Mouse (Mus musculus) embryonic facial prominence, embryonic 11.5 days (tissue): ENCODE results near the gene Bcr. TPM values are rescaled to one million over a fixed set of nuclear protein-coding genes. Genes with fewer than 3 reads are reported as not detected.

ENCODE experiments used
- ATAC-seq: fragments of 200-750 bp; cut with Nextera tagmentation; replicated peaks from 2 replicates; pipeline ENCODE4 v1.8.0; 2017; ENCODE audit warnings: low read depth; ENCODE audit not compliant: insufficient number of reproducible peaks, low FRiP score, low TSS enrichment
- DNase-seq: peaks from one replicate; pipeline ENCODE4 v3.0.0-alpha.2; 2015; ENCODE audit warnings: low spot score
- H3K27ac ChIP-seq: fragments of 300-500 bp; sonication (generic); replicated peaks from 2 replicates; pipeline ENCODE4 v1.5.1; 2014; ENCODE audit warnings: mild to moderate bottlenecking, low read depth, low read length, control low read depth
- H3K27me3 ChIP-seq: fragments of 300-500 bp; sonication (generic); 2 replicates; pipeline ENCODE4 v1.6.1; 2014; ENCODE audit warnings: mild to moderate bottlenecking, low read length, moderate library complexity, mixed read lengths; ENCODE audit not compliant: control insufficient read depth, insufficient read depth
- H3K36me3 ChIP-seq: fragments of 300-500 bp; sonication (generic); replicated peaks from 2 replicates; pipeline ENCODE4 v1.6.1; 2014; ENCODE audit warnings: low read depth, mild to moderate bottlenecking, low read length, moderate library complexity, mixed read lengths; ENCODE audit not compliant: control insufficient read depth, insufficient read depth
- H3K4me1 ChIP-seq: fragments of 300-500 bp; sonication (generic); 2 replicates; pipeline ENCODE4 v1.6.1; 2014; ENCODE audit warnings: low read length, mixed read lengths; ENCODE audit not compliant: control insufficient read depth, insufficient read depth
- H3K4me2 ChIP-seq: fragments of 300-500 bp; sonication (generic); 2 replicates; pipeline ENCODE4 v1.6.1; 2014; ENCODE audit warnings: low read depth, mild to moderate bottlenecking, control low read depth, low read length, moderate library complexity
- H3K4me3 ChIP-seq: fragments of 300-500 bp; sonication (generic); 2 replicates; pipeline ENCODE4 v1.5.1; 2014; ENCODE audit warnings: low read depth, low read length, control low read depth
- H3K9ac ChIP-seq: fragments of 300-500 bp; sonication (generic); replicated peaks from 2 replicates; pipeline ENCODE4 v1.6.1; 2014; ENCODE audit warnings: mild to moderate bottlenecking, control low read depth, low read length
- H3K9me3 ChIP-seq: fragments of 300-500 bp; sonication (generic); replicated peaks from 2 replicates; pipeline ENCODE4 v1.6.1; 2016; ENCODE audit warnings: mild to moderate bottlenecking, low read length, inconsistent platforms, mixed read lengths; ENCODE audit not compliant: control insufficient read depth
- WGBS: fragments of 180-500 bp; shearing (Covaris S2); extraction: QIAGEN DNeasy Blood & Tissue Kit; methylation state at CpG from one replicate; pipeline ENCODE4 v1.1.7; 2014; 5-methylcytosine and 5-hydroxymethylcytosine counted together
- polyA plus RNA-seq: library from polyadenylated mRNA; unstranded; fragments of >200 nt; fragmentation: Nextera tagmentation; extraction: Ambion mirVana; gene quantifications from 2 replicates; pipeline ENCODE4 v1.2.1, GENCODE M21; 2014

Gene Bcr
- polyA plus RNA-seq, 1 experiment from 2014 or later = 10.3 TPM

DNA sequence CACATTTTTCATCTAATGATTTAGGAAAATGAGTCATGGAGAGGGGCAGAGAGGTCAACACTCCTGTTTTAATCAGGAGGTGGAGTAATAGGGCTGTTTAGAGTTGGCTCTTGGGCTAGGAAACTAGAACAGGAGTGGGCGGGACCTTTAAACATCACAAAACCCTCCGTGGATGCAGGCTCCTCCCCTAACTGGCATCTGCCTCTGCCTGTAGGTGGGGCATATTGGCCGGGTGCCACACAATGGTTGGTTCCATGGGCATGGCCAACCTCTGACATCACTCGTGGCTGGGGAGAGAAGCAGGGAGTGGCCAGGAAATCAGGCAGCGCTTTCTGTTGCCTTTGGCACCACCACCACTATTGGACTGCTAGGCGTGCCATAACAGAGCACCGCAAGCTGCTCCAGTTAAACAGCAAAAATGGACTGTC, 68.9 kb downstream of the Bcr start:
- H3K9me3 ChIP-seq = no peaks in the 10 kb centered on the region
- no peak overlapping the region for H3K4me3 ChIP-seq
- ATAC-seq (no peak), DNase-seq (no peak)
- H3K9ac ChIP-seq = no peak overlapping the region
- no peaks in the 10 kb centered on the region for H3K4me1 ChIP-seq
- H3K4me2 ChIP-seq = no peak overlapping the region
- no peaks in the 10 kb centered on the region; the same call in 1 of the 2 replicates for H3K36me3 ChIP-seq
- H3K27me3 ChIP-seq = no peaks in the 10 kb centered on the region
- H3K27ac ChIP-seq = no peak overlapping the region
- WGBS = 88% methylated on average over 7 of the region's 7 CpGs

DNA sequence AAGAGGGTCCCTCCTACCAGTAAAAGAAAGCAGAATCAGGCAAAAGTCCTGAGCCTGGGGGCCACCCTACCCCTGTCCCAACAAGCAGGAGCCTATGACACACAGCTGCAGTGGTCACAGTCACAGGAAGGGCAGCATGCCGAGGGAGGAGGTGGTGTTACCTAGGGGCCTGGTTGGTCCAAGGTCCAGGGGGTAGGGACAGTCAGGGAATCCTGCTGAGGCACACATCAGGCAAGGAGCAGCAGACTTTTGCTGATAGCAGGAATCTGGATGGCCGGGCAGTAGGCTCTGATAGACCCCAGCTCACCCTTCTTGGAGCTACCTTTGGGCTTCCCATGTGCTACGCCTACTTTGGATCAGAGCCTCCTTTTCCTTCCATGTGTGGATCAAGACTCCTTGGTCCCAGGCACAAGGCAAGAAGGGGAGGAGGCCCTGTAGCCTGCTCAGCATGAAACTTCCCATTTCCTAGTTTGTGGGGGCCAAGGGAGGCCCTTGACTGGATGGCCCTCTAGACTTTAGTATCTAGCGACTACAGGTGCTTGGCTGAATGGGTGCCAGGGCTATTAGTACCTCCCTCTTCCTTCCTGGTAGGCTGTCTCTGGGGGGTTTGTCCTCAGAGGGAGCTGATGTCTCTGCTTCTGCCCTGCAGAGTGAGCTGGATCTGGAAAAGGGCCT, 70.1 kb downstream of the Bcr start:
- Histone ChIP-seq H3K4me1 (no peaks in the 10 kb centered on the region), H3K9ac (no peak overlapping the region), H3K4me2 (no peak overlapping the region), H3K27me3 (no peaks in the 10 kb centered on the region), H3K27ac (no peak overlapping the region), H3K4me3 (no peak overlapping the region), H3K36me3 (no peaks in the 10 kb centered on the region; the same call in 1 of the 2 replicates), H3K9me3 (no peaks in the 10 kb centered on the region)
- 92% methylated on average over 4 of the region's 4 CpGs for WGBS
- DNase-seq = no peak
- ATAC-seq = no peak

DNA sequence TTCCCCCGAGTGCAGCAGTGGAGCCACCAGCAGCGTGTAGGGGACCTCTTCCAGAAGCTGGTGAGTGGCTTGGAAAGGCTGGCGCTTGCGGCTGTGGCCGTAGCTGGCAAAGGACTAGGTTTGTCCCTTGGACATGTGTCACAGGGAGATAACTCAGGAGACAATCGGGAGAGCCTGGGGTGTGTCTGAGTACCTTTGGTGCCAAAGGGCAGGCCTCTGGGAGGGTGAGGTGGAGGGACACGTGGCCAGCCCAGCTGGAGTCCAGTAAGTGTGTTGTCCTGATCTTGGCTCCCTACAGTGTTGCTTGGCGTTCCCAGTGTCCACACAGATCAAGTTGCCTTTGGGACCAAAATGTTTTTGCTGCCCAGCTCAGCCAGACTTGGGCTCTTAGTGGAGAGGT, 71.2 kb downstream of the Bcr start:
- H3K4me2 ChIP-seq = no peak overlapping the region
- no peak overlapping the region for H3K4me3 ChIP-seq
- no peak overlapping the region for H3K27ac ChIP-seq
- H3K4me1 ChIP-seq = no peaks in the 10 kb centered on the region
- no peaks in the 10 kb centered on the region for H3K9me3 ChIP-seq
- H3K9ac ChIP-seq = no peak overlapping the region
- no peak for ATAC-seq
- no peaks in the 10 kb centered on the region for H3K36me3 ChIP-seq
- no peaks in the 10 kb centered on the region for H3K27me3 ChIP-seq
- no peak for DNase-seq
- WGBS = 68% methylated on average over 8 of the region's 8 CpGs

DNA sequence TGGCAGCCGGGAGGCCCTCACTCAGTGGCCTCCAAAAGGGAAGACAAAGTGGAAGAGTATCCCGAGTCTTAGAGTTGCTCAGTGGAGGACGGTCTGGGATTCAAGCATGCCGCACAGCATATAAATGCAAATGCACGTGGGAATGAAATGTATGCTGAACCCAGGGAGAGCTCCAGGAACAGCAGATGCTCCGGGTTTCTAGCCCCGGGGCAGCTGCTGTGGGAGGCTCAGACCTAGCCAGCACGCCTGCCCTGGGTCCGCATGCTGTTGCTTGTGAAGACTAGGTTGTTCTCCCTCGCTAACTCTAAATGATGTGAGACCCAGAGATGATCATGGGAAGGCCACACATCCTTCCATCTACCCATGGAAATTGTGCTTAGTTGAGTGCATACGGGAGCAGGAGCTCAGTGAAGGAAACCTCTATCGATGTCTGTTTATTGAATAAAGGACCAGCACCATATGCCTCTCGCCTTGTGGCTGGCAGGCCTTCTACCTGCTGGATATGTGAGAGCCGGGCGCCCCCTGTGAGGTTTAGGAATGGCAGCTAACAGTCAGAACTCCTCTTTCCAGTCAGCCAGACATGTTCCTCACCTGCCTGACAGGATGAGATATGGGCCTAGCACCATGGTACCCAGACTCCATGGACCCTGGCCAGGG, 74.6 kb downstream of the Bcr start:
- Histone ChIP-seq H3K36me3 (peaks cover 2% of the 10 kb centered on the region; the same call in 1 of the 2 replicates), H3K4me2 (no peak overlapping the region), H3K9ac (no peak overlapping the region), H3K9me3 (no peaks in the 10 kb centered on the region), H3K27ac (no peak overlapping the region), H3K27me3 (no peaks in the 10 kb centered on the region), H3K4me3 (no peak overlapping the region), H3K4me1 (no peaks in the 10 kb centered on the region)
- DNase-seq = no peak
- 86% methylated on average over 15 of the region's 15 CpGs for WGBS
- no peak for ATAC-seq

DNA sequence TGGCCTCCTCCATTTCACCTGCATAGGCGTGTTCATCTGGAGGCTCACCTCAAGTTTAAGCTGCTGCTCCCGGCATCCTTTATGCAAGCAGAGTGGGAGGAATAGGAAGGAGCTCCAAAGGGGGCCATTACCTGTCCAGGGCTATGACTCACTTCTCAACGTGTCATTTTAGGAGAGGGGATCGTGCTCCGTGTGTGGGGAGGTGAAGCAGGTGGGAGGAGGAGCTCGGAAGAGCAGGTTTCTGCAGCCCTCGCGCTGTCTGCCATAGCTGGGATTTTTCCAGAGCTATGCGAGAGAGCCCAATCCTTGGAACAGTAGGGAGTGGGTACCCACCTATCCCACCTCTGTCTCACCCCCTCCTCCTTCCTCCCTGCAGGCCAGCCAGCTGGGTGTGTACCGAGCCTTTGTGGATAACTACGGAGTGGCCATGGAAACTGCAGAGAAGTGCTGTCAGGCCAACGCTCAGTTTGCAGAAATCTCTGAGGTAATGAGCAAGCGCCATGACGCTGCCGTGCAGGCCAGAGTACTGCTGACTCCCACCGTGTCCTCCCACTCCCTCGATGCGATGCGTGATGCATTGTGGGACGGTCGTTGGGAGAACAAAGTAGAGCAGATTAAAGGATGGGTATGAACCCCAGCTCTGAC, 75.2 kb downstream of the Bcr start:
- DNase-seq = no peak
- peak; percentile 26; the same call in 1 of the 2 replicates for ATAC-seq

DNA sequence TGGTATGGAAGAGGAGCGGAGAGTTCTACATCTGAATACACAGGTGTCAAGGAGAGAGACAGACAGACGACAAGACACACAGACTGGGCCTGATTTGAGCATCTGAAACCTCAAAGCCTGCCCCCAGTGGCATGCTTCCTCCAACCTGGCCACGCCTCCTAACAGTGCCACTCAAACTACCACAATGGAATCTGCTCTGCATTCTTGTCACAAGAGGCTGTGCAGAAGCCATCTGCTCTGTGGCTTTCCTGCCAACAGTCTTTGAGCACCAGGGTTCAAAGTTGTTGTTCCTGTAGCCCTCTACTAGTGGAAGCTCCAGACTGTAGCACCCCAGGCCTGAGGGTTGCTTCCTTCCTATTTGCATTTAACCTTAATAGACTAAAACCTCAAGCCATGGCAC, 76.8 kb downstream of the Bcr start:
- H3K4me2 ChIP-seq = no peak overlapping the region
- no peak overlapping the region for H3K27ac ChIP-seq
- H3K36me3 ChIP-seq = peaks cover 2% of the 10 kb centered on the region
- no peak overlapping the region for H3K9ac ChIP-seq
- WGBS = 79% methylated on average over 3 of the region's 3 CpGs
- no peaks in the 10 kb centered on the region for H3K9me3 ChIP-seq
- no peaks in the 10 kb centered on the region for H3K27me3 ChIP-seq
- DNase-seq (no peak), ATAC-seq (no peak)
- H3K4me3 ChIP-seq = no peak overlapping the region
- no peaks in the 10 kb centered on the region for H3K4me1 ChIP-seq

More for the DNA sequence above, 75.2 kb downstream of the Bcr start:
- H3K4me2 ChIP-seq = no peak overlapping the region
- no peak overlapping the region for H3K9ac ChIP-seq
- no peaks in the 10 kb centered on the region for H3K27me3 ChIP-seq
- H3K4me3 ChIP-seq = no peak overlapping the region
- peaks cover 2% of the 10 kb centered on the region; the same call in 1 of the 2 replicates for H3K36me3 ChIP-seq
- H3K27ac ChIP-seq = no peak overlapping the region
- H3K4me1 ChIP-seq = no peaks in the 10 kb centered on the region
- 94% methylated on average over 21 of the region's 21 CpGs for WGBS
- H3K9me3 ChIP-seq = no peaks in the 10 kb centered on the region

DNA sequence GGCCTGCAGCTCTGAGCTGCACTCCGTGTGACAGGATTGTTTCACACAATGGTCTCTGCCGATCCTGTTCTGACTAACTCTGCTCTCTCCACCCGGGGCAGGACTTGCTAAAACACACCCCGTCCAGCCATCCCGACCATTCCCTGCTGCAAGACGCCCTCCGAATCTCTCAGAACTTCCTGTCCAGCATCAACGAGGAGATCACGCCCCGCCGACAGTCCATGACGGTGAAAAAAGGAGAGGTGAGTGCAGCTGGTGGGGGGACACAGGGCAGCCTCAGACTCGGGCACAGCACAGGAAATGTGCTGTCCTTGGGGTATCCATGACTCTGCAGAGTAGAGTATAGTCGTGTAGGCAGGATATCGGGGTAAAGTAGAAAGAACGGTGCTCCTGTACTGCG, 84.8 kb downstream of the Bcr start:
- Histone ChIP-seq H3K4me1 (no peaks in the 10 kb centered on the region), H3K4me2 (no peak overlapping the region), H3K36me3 (peaks cover 3% of the 10 kb centered on the region), H3K9ac (no peak overlapping the region), H3K27ac (no peak overlapping the region), H3K27me3 (no peaks in the 10 kb centered on the region), H3K4me3 (no peak overlapping the region), H3K9me3 (no peaks in the 10 kb centered on the region)
- DNase-seq (no peak), ATAC-seq (no peak)
- 85% methylated on average over 17 of the region's 17 CpGs for WGBS

DNA sequence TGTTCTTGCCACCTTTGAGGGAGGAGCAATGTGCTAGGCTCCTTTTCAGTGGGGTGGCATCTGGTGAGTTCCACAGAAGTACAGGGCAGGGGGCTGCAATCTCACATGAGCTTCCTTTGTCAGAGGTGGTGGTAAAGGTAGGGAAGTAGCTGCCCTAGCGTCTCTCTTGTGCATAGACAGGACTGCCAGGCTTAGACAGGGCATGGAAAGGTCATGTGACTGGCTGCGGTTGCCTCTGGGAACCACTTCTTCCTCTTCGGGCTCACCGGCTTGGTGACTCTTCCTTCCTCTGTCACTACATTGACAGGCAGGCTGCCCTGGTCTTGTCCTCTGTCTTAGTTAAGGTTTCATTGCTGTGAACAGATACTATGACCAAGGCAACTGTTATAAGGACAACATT, 85.6 kb downstream of the Bcr start:
- ATAC-seq = no peak
- Histone ChIP-seq H3K36me3 (peaks cover 3% of the 10 kb centered on the region), H3K9me3 (no peaks in the 10 kb centered on the region), H3K27ac (no peak overlapping the region), H3K4me2 (no peak overlapping the region), H3K27me3 (no peaks in the 10 kb centered on the region), H3K4me1 (no peaks in the 10 kb centered on the region), H3K9ac (no peak overlapping the region), H3K4me3 (no peak overlapping the region)
- no peak for DNase-seq
- WGBS = 89% methylated on average over 4 of the region's 4 CpGs
